Mouse (Mus musculus) stomach, postnatal 0 days (tissue): ENCODE results near the gene Rnd1. TPM values are rescaled to one million over a fixed set of nuclear protein-coding genes. Genes with fewer than 3 reads are reported as not detected.

Experiments
- ATAC-seq: fragments of 200-750 bp; cut with Nextera tagmentation; 2 replicates; pipeline ENCODE4 v1.8.0; 2017; ENCODE audit not compliant: low FRiP score, low TSS enrichment
- DNase-seq: peaks from one replicate; pipeline ENCODE4 v3.0.0-alpha.2; 2016; ENCODE audit warnings: low spot score
- H3K27ac ChIP-seq: fragments of 300-500 bp; sonication (generic); replicated peaks from 2 replicates; pipeline ENCODE4 v1.5.1; 2014; ENCODE audit warnings: mild to moderate bottlenecking, control low read depth
- H3K27me3 ChIP-seq: fragments of 300-500 bp; sonication (generic); 2 replicates; pipeline ENCODE4 v1.6.1; 2014; ENCODE audit warnings: low read length; ENCODE audit not compliant: control insufficient read depth, insufficient read depth
- H3K36me3 ChIP-seq: fragments of 300-500 bp; sonication (generic); 2 replicates; pipeline ENCODE4 v1.6.1; 2014; ENCODE audit warnings: low read length, mixed read lengths; ENCODE audit not compliant: control insufficient read depth, insufficient read depth
- H3K4me1 ChIP-seq: fragments of 300-500 bp; sonication (generic); replicated peaks from 2 replicates; pipeline ENCODE4 v1.6.1; 2014; ENCODE audit warnings: antibody characterized with exemption; ENCODE audit not compliant: control insufficient read depth, insufficient read depth
- H3K4me2 ChIP-seq: fragments of 300-500 bp; sonication (generic); replicated peaks from 2 replicates; pipeline ENCODE4 v1.6.1; 2014; ENCODE audit warnings: low read depth, mild to moderate bottlenecking, control low read depth, moderate library complexity
- H3K4me3 ChIP-seq: fragments of 300-500 bp; sonication (generic); 2 replicates; pipeline ENCODE4 v1.5.1; 2014; ENCODE audit warnings: low read depth, low read length, control low read depth
- H3K9ac ChIP-seq: fragments of 300-500 bp; sonication (generic); 2 replicates; pipeline ENCODE4 v1.6.1; 2014; ENCODE audit warnings: mild to moderate bottlenecking, low read length, control low read depth, mixed read lengths
- H3K9me3 ChIP-seq: fragments of 300-500 bp; sonication (generic); 2 replicates; pipeline ENCODE4 v1.6.1; 2016; ENCODE audit warnings: low read length; ENCODE audit not compliant: control insufficient read depth
- CTCF ChIP-seq: IDR thresholded peaks from 2 replicates; pipeline ENCODE4 v1.5.1; 2016; ENCODE audit warnings: antibody characterized with exemption, low read depth, mild to moderate bottlenecking, moderate library complexity
- EP300 ChIP-seq: optimal IDR thresholded peaks from 2 replicates; pipeline ENCODE3; 2016; ENCODE audit warnings: antibody characterized with exemption
- WGBS: fragments of 180-500 bp; shearing (Covaris S2); extraction: QIAGEN DNeasy Blood & Tissue Kit; methylation state at CpG from one replicate; pipeline ENCODE4 v1.1.7; 2014; 5-methylcytosine and 5-hydroxymethylcytosine counted together
- polyA plus RNA-seq: library from polyadenylated mRNA; unstranded; fragments of >200 nt; fragmentation: Nextera tagmentation; extraction: Ambion mirVana; gene quantifications from 2 replicates; pipeline ENCODE4 v1.2.1, GENCODE M21; 2015

The Rnd1 gene
- polyA plus RNA-seq, 1 experiment from 2014 or later = 0.35 TPM

DNA sequence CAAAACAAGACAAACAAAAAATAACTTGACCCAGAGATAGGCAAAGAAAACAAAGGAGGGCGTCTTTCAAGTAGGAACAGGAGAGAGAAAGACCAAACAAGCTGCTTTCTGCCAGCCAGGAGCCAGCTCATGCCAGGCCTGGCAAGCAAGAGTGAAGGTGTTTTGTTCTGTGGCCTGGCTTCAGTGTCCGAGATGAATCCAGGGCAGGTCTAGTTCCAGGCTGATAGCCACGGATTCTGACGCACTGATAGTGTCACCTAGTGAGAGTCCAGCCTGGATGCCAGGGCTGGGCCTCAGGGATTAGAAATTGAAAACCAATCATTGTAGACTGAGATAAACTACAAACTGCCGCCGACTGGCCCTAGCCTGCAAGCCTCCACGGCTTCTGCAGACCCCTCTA is 716 bp upstream of the Rnd1 start:
- DNase-seq = no peak
- H3K27me3 ChIP-seq = no peaks in the 10 kb centered on the region
- no peak for TF ChIP-seq CTCF
- H3K27ac ChIP-seq = no peak overlapping the region
- H3K9ac ChIP-seq = no peak overlapping the region
- H3K9me3 ChIP-seq = no peaks in the 10 kb centered on the region
- no peak overlapping the region for H3K4me3 ChIP-seq
- WGBS = 64% methylated on average over 7 of the region's 7 CpGs
- no peak overlapping the region; the same call in 1 of the 2 replicates for H3K4me2 ChIP-seq
- ATAC-seq = no peak
- no peaks in the 10 kb centered on the region for H3K4me1 ChIP-seq
- H3K36me3 ChIP-seq = no peaks in the 10 kb centered on the region

DNA sequence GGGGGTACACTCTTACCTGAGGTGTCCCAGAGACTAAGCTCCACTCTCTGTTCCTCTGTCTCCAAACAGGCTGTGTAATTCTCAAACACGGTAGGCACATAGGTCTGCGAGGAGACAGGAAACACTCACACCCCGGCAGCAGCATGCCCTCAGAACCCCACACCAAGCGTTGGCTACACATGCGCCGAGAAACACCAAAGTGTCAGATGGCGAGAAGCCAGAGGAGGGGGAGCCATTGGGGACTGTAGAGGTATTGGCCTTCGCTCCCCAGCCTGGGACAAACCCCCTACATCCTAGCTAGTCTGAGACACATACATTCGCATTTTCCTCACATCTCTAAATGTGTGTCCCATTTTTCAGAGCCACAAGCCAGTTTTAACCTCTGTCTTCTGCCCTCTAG is 790 bp downstream of the Rnd1 start:
- H3K9ac ChIP-seq = no peak overlapping the region
- TF ChIP-seq EP300 (no peak), CTCF (no peak)
- 4% methylated on average over 9 of the region's 9 CpGs for WGBS
- H3K4me3 ChIP-seq = peak overlapping the region; percentile 31
- H3K27me3 ChIP-seq = no peaks in the 10 kb centered on the region
- H3K36me3 ChIP-seq = no peaks in the 10 kb centered on the region
- no peak overlapping the region for H3K27ac ChIP-seq
- H3K4me1 ChIP-seq = no peaks in the 10 kb centered on the region
- no peak for ATAC-seq
- DNase-seq = no peak
- peak overlapping the region; percentile 66 for H3K4me2 ChIP-seq
- no peaks in the 10 kb centered on the region for H3K9me3 ChIP-seq

- DNase-seq (no peak), ATAC-seq (no peak)
- H3K27ac ChIP-seq = no peak overlapping the region
- no peaks in the 10 kb centered on the region for H3K36me3 ChIP-seq
- WGBS = 13% methylated on average over 14 of the region's 14 CpGs
- no peak overlapping the region for H3K9ac ChIP-seq
- no peak overlapping the region for H3K4me2 ChIP-seq
- H3K9me3 ChIP-seq = no peaks in the 10 kb centered on the region
- no peaks in the 10 kb centered on the region for H3K27me3 ChIP-seq
- H3K4me3 ChIP-seq = no peak overlapping the region
- H3K4me1 ChIP-seq = no peaks in the 10 kb centered on the region
- TF ChIP-seq EP300 = no peak
- TF ChIP-seq CTCF = no peak
Measured at GRCm38 (mm10) chr15:98675634-98676250, 1.5 kb downstream of the Rnd1 start.

DNA sequence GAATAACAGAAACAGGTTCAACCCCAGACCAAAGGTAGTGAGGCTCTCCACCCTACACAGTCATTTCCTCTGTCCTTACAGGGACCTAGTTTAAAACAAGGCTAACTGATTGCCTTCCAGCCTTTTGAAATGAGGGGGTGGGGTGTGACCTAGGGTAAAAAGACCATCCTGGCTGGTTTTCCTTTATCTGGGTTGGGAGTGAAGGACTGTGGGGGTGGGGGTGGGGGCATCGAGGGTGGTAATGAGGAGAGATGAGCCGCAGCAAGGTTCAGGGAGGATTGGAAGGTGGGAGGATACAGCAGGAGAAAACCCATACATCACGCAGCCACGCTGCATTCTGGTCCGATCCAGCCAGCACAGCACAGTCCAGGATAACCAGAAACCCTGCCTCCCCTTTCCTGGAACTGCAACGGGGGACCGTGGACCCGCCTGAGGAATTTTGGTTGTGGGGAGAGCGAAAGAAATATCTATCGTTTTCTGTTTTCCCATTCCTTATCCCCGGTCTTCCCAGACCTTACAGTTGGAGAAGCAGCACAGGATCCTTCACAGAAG is 2.2 kb downstream of the Rnd1 start:
- DNase-seq (no peak), ATAC-seq (no peak)
- Histone ChIP-seq H3K4me1 (no peaks in the 10 kb centered on the region), H3K27ac (no peak overlapping the region), H3K36me3 (no peaks in the 10 kb centered on the region), H3K4me2 (no peak overlapping the region), H3K9ac (no peak overlapping the region), H3K9me3 (no peaks in the 10 kb centered on the region), H3K27me3 (no peaks in the 10 kb centered on the region), H3K4me3 (no peak overlapping the region)
- TF ChIP-seq EP300 = no peak
- TF ChIP-seq CTCF = no peak
- 21% methylated on average over 11 of the region's 11 CpGs for WGBS

GRCm38 (mm10) chr15:98674284-98674993 is 2.8 kb downstream of the Rnd1 start:
- Histone ChIP-seq H3K4me3 (no peak overlapping the region), H3K36me3 (no peaks in the 10 kb centered on the region), H3K4me2 (no peak overlapping the region), H3K9ac (no peak overlapping the region), H3K4me1 (no peaks in the 10 kb centered on the region), H3K9me3 (no peaks in the 10 kb centered on the region), H3K27me3 (no peaks in the 10 kb centered on the region), H3K27ac (no peak overlapping the region)
- DNase-seq (no peak), ATAC-seq (no peak)
- TF ChIP-seq EP300 (no peak), CTCF (no peak)
- 36% methylated on average over 7 of the region's 7 CpGs for WGBS

- ATAC-seq = no peak
- H3K4me2 ChIP-seq = no peak overlapping the region
Measured at GRCm38 (mm10) chr15:98673732-98674131, 3.5 kb downstream of the Rnd1 start.

More at GRCm38 (mm10) chr15:98673732-98674131, 3.5 kb downstream of the Rnd1 start:
- Histone ChIP-seq H3K9ac (no peak overlapping the region), H3K4me1 (no peaks in the 10 kb centered on the region), H3K27me3 (no peaks in the 10 kb centered on the region), H3K36me3 (no peaks in the 10 kb centered on the region), H3K27ac (no peak overlapping the region), H3K4me3 (no peak overlapping the region), H3K9me3 (no peaks in the 10 kb centered on the region)
- TF ChIP-seq EP300 = no peak
- no peak for TF ChIP-seq CTCF
- 77% methylated on average over 7 of the region's 7 CpGs for WGBS
- no peak for DNase-seq
